Mouse (Mus musculus) liver, adult 2 months (tissue): ENCODE data around the gene Tmem108.

ENCODE experiments used
- CTCF ChIP-seq: fragments of 200-500 bp; IDR thresholded peaks from 2 replicates; pipeline ENCODE4 v1.5.1; 2011; ENCODE audit warnings: low read depth, low read length, control low read depth
- POLR2A ChIP-seq: fragments of 200-500 bp; IDR thresholded peaks from 2 replicates; pipeline ENCODE4 v1.6.1; 2011; ENCODE audit warnings: low read length, control low read depth; ENCODE audit not compliant: insufficient read depth; ENCODE audit errors: extremely low read depth

DNA sequence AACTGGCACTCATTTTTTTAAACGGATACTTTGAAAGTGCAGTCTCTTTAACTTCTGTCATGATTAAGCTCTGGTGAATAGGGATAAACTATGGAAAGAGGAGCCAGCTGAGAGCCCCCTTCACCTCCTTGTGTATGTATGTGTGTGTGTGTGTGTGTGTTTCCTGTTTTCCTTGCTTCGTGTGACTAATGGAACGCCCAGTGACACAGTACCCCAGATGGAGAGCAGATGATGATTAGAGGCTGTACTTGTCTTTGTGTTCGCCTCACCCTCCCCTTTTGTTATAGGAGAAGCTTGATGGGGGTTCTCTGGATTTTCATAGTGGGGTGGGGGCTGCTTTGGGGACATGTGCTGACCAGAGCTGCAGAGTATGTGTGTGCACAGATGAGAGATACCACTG, 216.4 kb downstream of the Tmem108 start:
- no peak for TF ChIP-seq CTCF
- TF ChIP-seq POLR2A = no peak
